Mouse (Mus musculus) intestine, embryonic 16.5 days (tissue): ENCODE measurements at regions not wholly inside any gene's neighbourhood (a gene's known extent, or its start where the extent isn't known, plus 50 kb on each side); places are given as distances from the start of the nearest gene placed in this dataset.

Experiments
- ATAC-seq: fragments of 200-750 bp; cut with Nextera tagmentation; 2 replicates; pipeline ENCODE4 v1.8.0; 2017; ENCODE audit warnings: moderate TSS enrichment, moderate library complexity
- H3K27ac ChIP-seq: fragments of 300-500 bp; sonication (generic); 2 replicates; pipeline ENCODE4 v1.5.1; 2014; ENCODE audit warnings: mild to moderate bottlenecking, low read length
- H3K27me3 ChIP-seq: fragments of 300-500 bp; sonication (generic); replicated peaks from 2 replicates; pipeline ENCODE4 v1.6.1; 2014; ENCODE audit warnings: low read length, control low read depth, mixed read lengths; ENCODE audit not compliant: control insufficient read depth, insufficient read depth
- H3K36me3 ChIP-seq: fragments of 300-500 bp; sonication (generic); 2 replicates; pipeline ENCODE4 v1.6.1; 2014; ENCODE audit warnings: low read length, control low read depth; ENCODE audit not compliant: control insufficient read depth, insufficient read depth
- H3K4me1 ChIP-seq: fragments of 300-500 bp; sonication (generic); 2 replicates; pipeline ENCODE4 v1.6.1; 2014; ENCODE audit warnings: low read length, control low read depth, mixed read lengths; ENCODE audit not compliant: control insufficient read depth, insufficient read depth
- H3K4me2 ChIP-seq: fragments of 300-500 bp; sonication (generic); 2 replicates; pipeline ENCODE4 v1.6.1; 2014; ENCODE audit warnings: low read depth, low read length, control low read depth
- H3K4me3 ChIP-seq: fragments of 300-500 bp; sonication (generic); 2 replicates; pipeline ENCODE4 v1.5.1; 2014; ENCODE audit warnings: mild to moderate bottlenecking, low read length
- H3K9ac ChIP-seq: fragments of 300-500 bp; sonication (generic); 2 replicates; pipeline ENCODE4 v1.6.1; 2014; ENCODE audit warnings: low read depth, low read length
- H3K9me3 ChIP-seq: fragments of 300-500 bp; sonication (generic); 2 replicates; pipeline ENCODE4 v1.6.1; 2016; ENCODE audit warnings: low read length, control low read depth; ENCODE audit not compliant: control insufficient read depth
- WGBS: fragments of 180-500 bp; shearing (Covaris S2); extraction: QIAGEN DNeasy Blood & Tissue Kit; methylation state at CpG from one replicate; pipeline ENCODE4 v1.1.7; 2014; 5-methylcytosine and 5-hydroxymethylcytosine counted together

DNA sequence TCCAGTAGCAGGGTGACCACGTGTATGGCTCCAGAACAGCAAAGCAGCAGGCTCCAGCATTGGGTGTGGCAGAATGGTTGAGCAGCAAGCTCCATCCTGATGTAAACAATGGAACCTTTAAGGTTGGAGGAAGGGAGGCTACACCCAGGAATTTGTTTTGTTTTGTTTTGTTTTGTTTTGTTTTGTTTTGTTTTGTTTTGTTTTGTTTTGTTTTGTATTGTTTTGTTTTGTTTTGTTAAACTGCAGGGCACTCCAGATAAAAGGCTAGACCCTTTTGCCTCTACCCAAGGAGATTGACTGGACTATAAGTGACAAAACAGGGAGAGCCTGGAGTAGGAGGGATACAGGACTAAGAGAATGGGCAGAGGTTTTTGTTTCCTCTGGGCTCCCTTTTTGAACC is 647.5 kb downstream of the Kcnj3 start:
- Histone ChIP-seq H3K4me2 (no peak overlapping the region), H3K9ac (no peak overlapping the region), H3K27ac (no peak overlapping the region), H3K27me3 (no peaks in the 10 kb centered on the region), H3K4me1 (no peaks in the 10 kb centered on the region), H3K4me3 (no peak overlapping the region), H3K9me3 (no peaks in the 10 kb centered on the region), H3K36me3 (no peaks in the 10 kb centered on the region)
- no peak for ATAC-seq
- WGBS = 42% methylated on average over 1 of the region's 1 CpGs

DNA sequence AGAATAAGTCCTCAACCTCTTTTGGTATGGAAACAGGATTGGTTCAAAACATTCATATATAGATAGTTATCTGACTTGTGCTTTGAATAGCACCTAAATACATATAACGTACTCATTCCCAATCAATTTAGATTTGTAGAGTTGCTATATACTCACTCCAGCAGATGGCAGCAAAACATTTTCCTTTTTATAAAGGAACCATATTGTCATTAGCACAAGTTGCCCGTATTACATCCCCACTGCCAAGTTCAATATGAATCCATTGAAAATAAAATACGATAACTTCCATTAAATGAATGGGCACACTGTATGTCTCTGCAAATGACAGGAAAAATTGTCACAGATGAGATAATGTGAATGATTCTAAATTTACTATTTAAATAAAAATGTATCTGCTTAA is 673.8 kb downstream of the Kcnj3 start:
- Histone ChIP-seq H3K4me1 (no peaks in the 10 kb centered on the region), H3K4me2 (no peak overlapping the region), H3K9me3 (no peaks in the 10 kb centered on the region), H3K9ac (no peak overlapping the region), H3K27ac (no peak overlapping the region), H3K36me3 (no peaks in the 10 kb centered on the region), H3K4me3 (no peak overlapping the region), H3K27me3 (no peaks in the 10 kb centered on the region)
- ATAC-seq = no peak
- WGBS = 48% methylated on average over 3 of the region's 3 CpGs

GRCm38 (mm10) chr2:56109975-56110374 is 674.2 kb downstream of the Kcnj3 start:
- Histone ChIP-seq H3K4me2 (no peak overlapping the region), H3K36me3 (no peaks in the 10 kb centered on the region), H3K9ac (no peak overlapping the region), H3K27me3 (no peaks in the 10 kb centered on the region), H3K9me3 (no peaks in the 10 kb centered on the region), H3K27ac (no peak overlapping the region), H3K4me3 (no peak overlapping the region), H3K4me1 (no peaks in the 10 kb centered on the region)
- 50% methylated on average over 6 of the region's 6 CpGs for WGBS
- no peak for ATAC-seq

DNA sequence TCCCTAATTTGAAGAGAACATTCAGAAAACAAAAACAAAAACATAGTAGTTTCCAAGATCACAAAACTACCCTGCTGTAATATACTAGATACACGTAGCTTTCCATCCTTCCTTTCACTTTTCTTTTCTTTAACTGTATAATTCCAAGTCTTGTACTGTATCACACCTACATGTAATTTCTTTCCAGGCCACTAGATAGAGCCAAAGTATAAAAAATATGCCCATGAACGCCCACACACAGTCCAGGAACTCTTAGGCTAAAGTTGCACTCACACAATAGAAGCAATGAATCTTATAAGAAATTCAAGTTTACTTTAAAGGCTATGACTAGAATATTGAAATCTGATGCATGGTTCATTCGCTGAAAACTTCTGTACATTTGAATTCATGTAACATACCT is 678.7 kb downstream of the Kcnj3 start:
- no peak overlapping the region for H3K9ac ChIP-seq
- no peaks in the 10 kb centered on the region for H3K27me3 ChIP-seq
- H3K4me1 ChIP-seq = no peaks in the 10 kb centered on the region
- H3K9me3 ChIP-seq = no peaks in the 10 kb centered on the region
- H3K27ac ChIP-seq = no peak overlapping the region
- H3K4me2 ChIP-seq = no peak overlapping the region
- ATAC-seq = peak; percentile 76; the same call in 1 of the 2 replicates
- no peaks in the 10 kb centered on the region for H3K36me3 ChIP-seq
- WGBS = 19% methylated on average over 3 of the region's 3 CpGs
- H3K4me3 ChIP-seq = no peak overlapping the region

DNA sequence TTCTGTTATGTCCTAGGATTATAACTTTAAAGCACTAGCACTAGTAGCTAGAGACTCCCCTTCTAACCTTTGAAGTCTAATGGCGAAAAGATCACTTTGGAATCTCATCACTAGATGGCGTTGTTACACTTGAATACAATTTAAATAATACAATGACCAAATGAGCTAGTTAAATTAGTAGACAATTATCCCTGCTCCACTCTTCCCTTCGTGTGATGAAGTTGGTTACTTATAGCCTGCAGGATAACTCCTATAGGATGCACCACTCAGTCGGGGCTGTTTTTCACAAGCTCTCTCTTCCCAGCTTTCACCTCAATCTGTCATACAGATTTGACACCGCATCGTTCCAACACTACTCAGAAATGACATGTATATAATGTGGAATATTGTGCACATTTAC is 683.6 kb downstream of the Kcnj3 start:
- 30% methylated on average over 6 of the region's 6 CpGs for WGBS

DNA sequence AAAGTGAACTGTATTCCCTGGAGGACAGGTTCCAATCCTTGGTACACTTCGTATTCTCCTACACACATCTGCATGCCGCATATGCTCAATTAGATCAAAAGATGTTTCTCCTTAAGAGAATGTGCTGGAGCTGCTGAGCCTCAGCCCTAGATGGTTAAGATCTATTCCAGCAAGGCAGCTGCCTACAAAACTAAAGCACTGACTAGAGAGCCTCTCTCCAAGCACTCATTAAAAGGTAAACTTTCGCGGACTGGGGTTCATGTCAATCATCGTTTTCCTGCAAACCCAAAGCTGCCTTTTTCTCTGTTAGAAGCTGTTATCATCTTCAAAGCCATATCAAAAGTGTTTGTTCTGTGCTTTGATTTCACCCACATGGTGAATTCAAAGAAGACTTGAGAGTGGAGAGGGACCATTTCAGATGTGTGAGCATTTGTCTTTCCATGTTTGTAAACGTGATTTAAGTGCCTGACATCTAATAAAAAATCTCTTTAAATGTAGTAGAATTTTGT is 711.4 kb downstream of the Kcnj3 start:
- H3K4me3 ChIP-seq = no peak overlapping the region
- no peak for ATAC-seq
- no peaks in the 10 kb centered on the region for H3K36me3 ChIP-seq
- no peak overlapping the region for H3K9ac ChIP-seq
- H3K27ac ChIP-seq = no peak overlapping the region
- H3K4me2 ChIP-seq = no peak overlapping the region
- 61% methylated on average over 6 of the region's 6 CpGs for WGBS
- H3K27me3 ChIP-seq = no peaks in the 10 kb centered on the region
- H3K9me3 ChIP-seq = no peaks in the 10 kb centered on the region
- H3K4me1 ChIP-seq = no peaks in the 10 kb centered on the region

More for the DNA sequence above, 683.6 kb downstream of the Kcnj3 start:
- ATAC-seq = no peak
- Histone ChIP-seq H3K27ac (no peak overlapping the region), H3K27me3 (no peaks in the 10 kb centered on the region), H3K4me3 (no peak overlapping the region), H3K36me3 (no peaks in the 10 kb centered on the region), H3K9ac (no peak overlapping the region), H3K4me1 (no peaks in the 10 kb centered on the region), H3K9me3 (no peaks in the 10 kb centered on the region), H3K4me2 (no peak overlapping the region)

DNA sequence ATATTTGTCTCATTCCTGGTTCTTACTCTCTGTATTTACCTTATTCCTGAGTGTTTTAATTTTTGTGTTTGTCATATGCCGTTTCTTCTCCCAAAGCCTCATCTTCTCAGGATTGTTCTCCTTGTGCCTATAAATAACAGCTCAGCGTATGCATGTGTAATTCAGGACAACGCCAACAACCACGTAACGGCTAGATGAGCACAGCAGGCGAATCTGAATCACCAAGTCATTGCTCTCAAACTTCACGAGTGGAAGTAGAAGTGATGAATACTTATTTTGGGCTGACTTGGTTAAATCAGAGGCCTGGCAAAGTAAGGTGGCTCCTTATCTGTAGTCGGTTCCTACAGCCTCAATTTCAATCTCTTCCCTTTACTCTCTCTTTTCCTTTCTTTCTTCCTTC is 760.7 kb downstream of the Kcnj3 start:
- H3K27ac ChIP-seq = no peak overlapping the region
- no peaks in the 10 kb centered on the region for H3K9me3 ChIP-seq
- WGBS = 77% methylated on average over 8 of the region's 8 CpGs
- no peak overlapping the region for H3K4me2 ChIP-seq
- no peaks in the 10 kb centered on the region for H3K36me3 ChIP-seq
- no peaks in the 10 kb centered on the region for H3K4me1 ChIP-seq
- ATAC-seq = no peak
- no peaks in the 10 kb centered on the region for H3K27me3 ChIP-seq
- H3K4me3 ChIP-seq = no peak overlapping the region
- no peak overlapping the region for H3K9ac ChIP-seq

- H3K36me3 ChIP-seq = no peaks in the 10 kb centered on the region
- H3K27me3 ChIP-seq = no peaks in the 10 kb centered on the region
- H3K27ac ChIP-seq = no peak overlapping the region
- H3K4me2 ChIP-seq = no peak overlapping the region
- no peak overlapping the region for H3K4me3 ChIP-seq
- no peak for ATAC-seq
- no peaks in the 10 kb centered on the region for H3K4me1 ChIP-seq
- no peak overlapping the region for H3K9ac ChIP-seq
- 78% methylated on average over 7 of the region's 7 CpGs for WGBS
- H3K9me3 ChIP-seq = no peaks in the 10 kb centered on the region
Observed at GRCm38 (mm10) chr2:56227476-56227875, 791.7 kb downstream of the Kcnj3 start.

- H3K27ac ChIP-seq = no peak overlapping the region
- WGBS = 61% methylated on average over 1 of the region's 1 CpGs
- no peak overlapping the region for H3K9ac ChIP-seq
- no peak for ATAC-seq
- H3K9me3 ChIP-seq = no peaks in the 10 kb centered on the region
- no peak overlapping the region for H3K4me2 ChIP-seq
- no peak overlapping the region for H3K4me3 ChIP-seq
- H3K4me1 ChIP-seq = no peaks in the 10 kb centered on the region
- no peaks in the 10 kb centered on the region for H3K27me3 ChIP-seq
- no peaks in the 10 kb centered on the region for H3K36me3 ChIP-seq
Observed at GRCm38 (mm10) chr2:56233042-56233441, 797.3 kb downstream of the Kcnj3 start.
